Mouse (Mus musculus) cortical plate, adult 2 months (tissue): ENCODE results near the gene Cep290.
"Not testable (repeated sequence)": the region's sequence is repeated elsewhere in the genome, so short reads cannot be mapped to it uniquely, and the experiment has no call there.

Source experiments
- CTCF ChIP-seq: fragments of 200-500 bp; IDR thresholded peaks from 2 replicates; pipeline ENCODE4 v1.5.1; 2011; ENCODE audit warnings: mild to moderate bottlenecking, control low read depth, low read length; ENCODE audit not compliant: insufficient read depth; ENCODE audit errors: extremely low read depth
- POLR2A ChIP-seq: fragments of 200-500 bp; IDR thresholded peaks from 2 replicates; pipeline ENCODE4 v1.6.1; 2011; ENCODE audit warnings: mild to moderate bottlenecking, low read length, control low read depth; ENCODE audit not compliant: insufficient read depth; ENCODE audit errors: extremely low read depth

DNA sequence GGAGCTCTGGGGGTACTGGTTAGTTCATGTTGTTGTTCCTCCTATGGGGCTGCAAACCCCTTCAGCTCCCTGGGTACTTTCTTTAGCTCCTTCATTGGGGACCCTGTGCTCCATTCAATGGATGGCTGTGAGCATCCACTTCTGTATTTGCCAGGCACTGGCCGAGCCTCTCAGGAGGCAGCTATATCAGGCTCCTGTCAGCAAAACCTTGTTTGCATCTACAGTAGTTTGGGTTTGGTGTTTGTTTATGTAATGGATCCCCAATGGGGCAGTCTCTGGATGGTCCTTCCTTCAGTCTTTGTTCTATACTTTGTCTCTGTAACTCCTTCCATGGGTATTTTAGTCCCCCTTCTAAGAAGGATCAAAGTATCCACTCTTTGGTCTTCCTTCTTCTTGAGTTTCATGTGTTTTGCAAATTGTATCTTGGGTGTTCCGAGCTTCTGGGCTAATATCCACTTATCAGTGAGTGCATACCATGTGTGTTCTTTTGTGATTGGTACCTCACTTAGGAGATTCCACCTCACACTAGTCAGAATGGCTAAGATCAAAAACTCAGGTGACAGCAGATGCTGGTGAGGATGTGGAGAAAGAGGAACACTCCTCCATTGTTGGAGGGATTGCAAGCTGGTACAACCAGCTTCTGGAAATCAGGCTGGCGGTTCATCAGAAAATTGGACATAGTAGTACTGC is 73.0 kb downstream of the Cep290 start:
- TF ChIP-seq POLR2A, CTCF: not testable (repeated sequence)
